Mouse (Mus musculus): ENCODE measurements at regions not wholly inside any gene's neighbourhood (a gene's known extent, or its start where the extent isn't known, plus 50 kb on each side); places are given as distances from the start of the nearest gene placed in this dataset.

GRCm38 (mm10) chr17:47983286-47983685 lies 54.8 kb downstream of the 1700122O11Rik start:
- Histone ChIP-seq H3K27ac (no peak overlapping the region), H3K4me1 (peaks cover 29% of the 10 kb centered on the region), H3K4me3 (no peak overlapping the region), H3K27me3 (replicated peaks) (peaks cover 14% of the 10 kb centered on the region; the same call in 1 of the 2 replicates), H3K4me2 (no peak overlapping the region), H3K9ac (no peak overlapping the region), H3K9me3 (replicated peaks) (no peaks in the 10 kb centered on the region), H3K36me3 (no peaks in the 10 kb centered on the region)
- 82% methylated on average over 7 of the region's 7 CpGs for WGBS (ENCODE audit: insufficient replicate concordance)
- ATAC-seq, result no peak

GRCm38 (mm10) chr17:47981556-47982027 lies 56.5 kb downstream of the 1700122O11Rik start:
- Histone ChIP-seq H3K27me3 (replicated peaks) (peaks cover 24% of the 10 kb centered on the region), H3K9me3 (replicated peaks) (no peaks in the 10 kb centered on the region), H3K36me3 (no peaks in the 10 kb centered on the region), H3K4me2 (peak overlapping the region; percentile 45), H3K4me3 (no peak overlapping the region), H3K4me1 (peaks cover 20% of the 10 kb centered on the region), H3K9ac (0 out of 2 replicates have a peak overlapping the region, but pooled peaks have one; percentile 25), H3K27ac (peak overlapping the region; percentile 47; the same call in 1 of the 2 replicates)
- WGBS (ENCODE audit: insufficient replicate concordance), result 13% methylated on average over 7 of the region's 7 CpGs
- ATAC-seq, result peak; percentile 77

- Histone ChIP-seq H3K9ac (no peak overlapping the region), H3K36me3 (no peaks in the 10 kb centered on the region), H3K4me3 (no peak overlapping the region), H3K27ac (no peak overlapping the region), H3K27me3 (replicated peaks) (peaks cover 47% of the 10 kb centered on the region), H3K9me3 (replicated peaks) (no peaks in the 10 kb centered on the region), H3K4me2 (no peak overlapping the region), H3K4me1 (peaks cover 41% of the 10 kb centered on the region)
- no peak for ATAC-seq
- WGBS (ENCODE audit: insufficient replicate concordance), result 57% methylated on average over 4 of the region's 4 CpGs
Measured at GRCm38 (mm10) chr17:47979266-47979665, 54.8 kb upstream of the Foxp4 start.

- Histone ChIP-seq H3K36me3 (no peaks in the 10 kb centered on the region), H3K9ac (no peak overlapping the region), H3K4me1 (peaks cover 48% of the 10 kb centered on the region), H3K4me2 (no peak overlapping the region), H3K27ac (no peak overlapping the region), H3K27me3 (replicated peaks) (peaks cover 55% of the 10 kb centered on the region), H3K9me3 (replicated peaks) (no peaks in the 10 kb centered on the region), H3K4me3 (no peak overlapping the region)
- WGBS (ENCODE audit: insufficient replicate concordance), result 40% methylated on average over 9 of the region's 9 CpGs
- no peak for ATAC-seq
Measured at GRCm38 (mm10) chr17:47978404-47979030, 54.1 kb upstream of the Foxp4 start.

GRCm38 (mm10) chr17:47978001-47978400 lies 53.6 kb upstream of the Foxp4 start:
- no peak overlapping the region for H3K4me3 ChIP-seq
- no peak overlapping the region for H3K9ac ChIP-seq
- 57% methylated on average over 2 of the region's 2 CpGs for WGBS (ENCODE audit: insufficient replicate concordance)
- no peak overlapping the region for H3K27ac ChIP-seq
- no peaks in the 10 kb centered on the region for H3K36me3 ChIP-seq
- peaks cover 51% of the 10 kb centered on the region for H3K4me1 ChIP-seq
- H3K4me2 ChIP-seq, result no peak overlapping the region
- no peak for ATAC-seq
- peaks cover 60% of the 10 kb centered on the region for H3K27me3 ChIP-seq (replicated peaks)
- H3K9me3 ChIP-seq (replicated peaks), result no peaks in the 10 kb centered on the region

- peaks cover 70% of the 10 kb centered on the region for H3K27me3 ChIP-seq (replicated peaks)
- peaks cover 49% of the 10 kb centered on the region for H3K4me1 ChIP-seq
- no peak overlapping the region for H3K4me2 ChIP-seq
- no peaks in the 10 kb centered on the region for H3K36me3 ChIP-seq
- no peak for ATAC-seq
- no peak overlapping the region for H3K9ac ChIP-seq
- H3K27ac ChIP-seq, result no peak overlapping the region
- no peak overlapping the region for H3K4me3 ChIP-seq
- WGBS (ENCODE audit: insufficient replicate concordance), result 71% methylated on average over 7 of the region's 7 CpGs
- H3K9me3 ChIP-seq (replicated peaks), result no peaks in the 10 kb centered on the region
Measured at GRCm38 (mm10) chr17:47976999-47977357, 52.5 kb upstream of the Foxp4 start.

- Histone ChIP-seq H3K9me3 (replicated peaks) (no peaks in the 10 kb centered on the region), H3K4me2 (peak overlapping the region; percentile 44), H3K27ac (peak overlapping the region; percentile 46), H3K27me3 (replicated peaks) (peaks cover 73% of the 10 kb centered on the region), H3K4me3 (peak overlapping the region; percentile 12; the same call in 1 of the 2 replicates), H3K4me1 (peaks cover 43% of the 10 kb centered on the region), H3K9ac (no peak overlapping the region), H3K36me3 (no peaks in the 10 kb centered on the region)
- WGBS (ENCODE audit: insufficient replicate concordance), result 18% methylated on average over 27 of the region's 27 CpGs
- ATAC-seq, result no peak; the same call in 1 of the 2 replicates
Measured at GRCm38 (mm10) chr17:47976061-47976998, 51.9 kb upstream of the Foxp4 start.

- H3K27me3 ChIP-seq (replicated peaks), result peaks cover 73% of the 10 kb centered on the region
- H3K4me3 ChIP-seq, result peak overlapping the region; percentile 50
- H3K9me3 ChIP-seq (replicated peaks), result no peaks in the 10 kb centered on the region
- H3K4me1 ChIP-seq, result peaks cover 36% of the 10 kb centered on the region
- H3K9ac ChIP-seq, result no peak overlapping the region; the same call in 1 of the 2 replicates
- ATAC-seq, result no peak
- H3K4me2 ChIP-seq, result peak overlapping the region; percentile 77
- H3K36me3 ChIP-seq, result no peaks in the 10 kb centered on the region
- peak overlapping the region; percentile 53; the same call in 1 of the 2 replicates for H3K27ac ChIP-seq
- 2% methylated on average over 26 of the region's 37 CpGs for WGBS (ENCODE audit: insufficient replicate concordance)
Measured at GRCm38 (mm10) chr17:47975281-47976060, 51.0 kb upstream of the Foxp4 start.

- Histone ChIP-seq H3K4me1 (peaks cover 35% of the 10 kb centered on the region), H3K36me3 (no peaks in the 10 kb centered on the region), H3K4me2 (peak overlapping the region; percentile 77), H3K9ac (no peak overlapping the region), H3K4me3 (peak overlapping the region; percentile 50), H3K27me3 (replicated peaks) (peaks cover 66% of the 10 kb centered on the region), H3K27ac (peak overlapping the region; percentile 52), H3K9me3 (replicated peaks) (no peaks in the 10 kb centered on the region)
- no peak for ATAC-seq
- WGBS (ENCODE audit: insufficient replicate concordance), result 2% methylated on average over 13 of the region's 13 CpGs
Measured at GRCm38 (mm10) chr17:47974503-47974902, 50.1 kb upstream of the Foxp4 start.

Measured in liver, embryonic 12.5 days (tissue).